Comparison of ENCODE assay signal across 30 mouse cellular contexts in genomic region chr15:12834231-12834630, GRCm38 (mm10). TPM values are rescaled to one million over a fixed set of nuclear protein-coding genes. Genes with fewer than 3 reads are reported as not detected.
DNase-seq lines count a peak whose midpoint lies in the region; ATAC-seq and TF ChIP-seq lines count a peak whose summit lies in the region.
"Had no signal": no experiment of that assay in that cellular context is flagged by ENCODE, and none has a peak within 500 bp of the region (broad histone marks: within the 10 kb centered on the region; RNA-seq: fewer than 3 reads in every experiment).

No protein-coding gene starts in this region.

- no peak for TF ChIP-seq POLR2A in ES-Bruce4 (IDR thresholded peaks at IDR 0.05; ENCODE audit: insufficient read depth, low read length)

- no peak overlapping the region for H3K9ac ChIP-seq in limb, embryonic 12.5 days (replicated peaks)
- peak overlapping the region; percentile 46 for H3K9ac ChIP-seq in ES-Bruce4 (ENCODE audit: low read depth, poor library complexity, severe bottlenecking)
- H3K9ac ChIP-seq: embryonic facial prominence, embryonic 13.5 days; heart, embryonic 13.5 days; hindbrain, embryonic 12.5 days; limb, embryonic 15.5 days; liver, embryonic 13.5 days had no signal

- TF ChIP-seq CTCF in E14TG2a.4 (conservative IDR thresholded peaks at IDR 0.05; ENCODE audit: low read length) (no peak), ES-Bruce4 (IDR thresholded peaks at IDR 0.05; ENCODE audit: low read depth, low read length) (no peak)

- no peak overlapping the region for H3K4me3 ChIP-seq in limb, embryonic 12.5 days (replicated peaks)
- no peak overlapping the region for H3K4me3 ChIP-seq in limb, embryonic 10.5 days
- H3K4me3 ChIP-seq in E14TG2a.4 (replicated peaks; ENCODE audit: low read length) (peak overlapping the region; percentile 80), ES-Bruce4 (ENCODE audit: low read depth, low read length) (peak overlapping the region; percentile 64)
- H3K4me3 ChIP-seq: embryonic facial prominence, embryonic 13.5 days; forebrain, embryonic 10.5 days; gastrocnemius, adult 2 months; heart, embryonic 13.5 days; hindbrain, embryonic 12.5 days; limb, embryonic 15.5 days; liver, embryonic 13.5 days; megakaryocyte, embryonic 14.5 days had no signal

- H3K27me3 ChIP-seq in limb, embryonic 12.5 days = no peaks in the 10 kb centered on the region
- H3K27me3 ChIP-seq in limb, embryonic 10.5 days (ENCODE audit: low read depth, poor library complexity, severe bottlenecking) = no peaks in the 10 kb centered on the region
- H3K27me3 ChIP-seq in E14TG2a.4 (ENCODE audit: insufficient read depth, low read length) = no peaks in the 10 kb centered on the region
- no peaks in the 10 kb centered on the region for H3K27me3 ChIP-seq in ES-Bruce4 (ENCODE audit: control insufficient read depth, insufficient read depth, low read length, poor library complexity, severe bottlenecking)
- H3K27me3 ChIP-seq: embryonic facial prominence, embryonic 13.5 days; heart, embryonic 13.5 days; hindbrain, embryonic 12.5 days; limb, embryonic 15.5 days; liver, embryonic 13.5 days; megakaryocyte, embryonic 14.5 days had no signal

- no peak for TF ChIP-seq EP300 in ES-Bruce4 (IDR thresholded peaks at IDR 0.05; ENCODE audit: insufficient read depth, low read depth, low read length)

- H3K36me3 ChIP-seq in limb, embryonic 12.5 days = peaks cover 81% of the 10 kb centered on the region
- peaks cover 89% of the 10 kb centered on the region for H3K36me3 ChIP-seq in limb, embryonic 10.5 days
- peaks cover 71% of the 10 kb centered on the region for H3K36me3 ChIP-seq in E14TG2a.4 (ENCODE audit: insufficient read depth, low read length)
- peaks cover 40% of the 10 kb centered on the region for H3K36me3 ChIP-seq in ES-Bruce4 (ENCODE audit: control insufficient read depth, insufficient read depth, low read length, poor library complexity, severe bottlenecking)

- peak; percentile 72 for ATAC-seq in frontal cortex, adult (ENCODE audit: low TSS enrichment)
- ATAC-seq in limb, embryonic 12.5 days (ENCODE audit: insufficient number of reproducible peaks, insufficient read depth, low FRiP score, low TSS enrichment, low read depth) = 0 out of 2 replicates have a peak, but pooled peaks have one; percentile 37
- ATAC-seq: activated CD4-positive, CD25-positive, alpha-beta regulatory T cell, adult 4 months; lung, postnatal 0 days had no signal

- H3K27ac ChIP-seq in limb, embryonic 12.5 days = no peak overlapping the region
- H3K27ac ChIP-seq in limb, embryonic 10.5 days = no peak overlapping the region
- H3K27ac ChIP-seq in ES-Bruce4 (ENCODE audit: insufficient read depth, low read length) = no peak overlapping the region
- H3K27ac ChIP-seq: embryonic facial prominence, embryonic 13.5 days; forebrain, embryonic 10.5 days; gastrocnemius, adult 2 months; heart, embryonic 13.5 days; hindbrain, embryonic 12.5 days; kidney, postnatal 0 days; limb, embryonic 15.5 days; liver, embryonic 13.5 days had no signal

- H3K9me3 ChIP-seq in limb, embryonic 12.5 days = no peaks in the 10 kb centered on the region
- no peaks in the 10 kb centered on the region for H3K9me3 ChIP-seq in limb, embryonic 10.5 days (replicated peaks)
- no peaks in the 10 kb centered on the region for H3K9me3 ChIP-seq in E14TG2a.4 (ENCODE audit: low read length)
- H3K9me3 ChIP-seq in ES-Bruce4 (replicated peaks; ENCODE audit: control insufficient read depth, insufficient read depth, low read length, poor library complexity, severe bottlenecking) = no peaks in the 10 kb centered on the region
- H3K9me3 ChIP-seq: embryonic facial prominence, embryonic 13.5 days; forebrain, embryonic 10.5 days; heart, embryonic 13.5 days; hindbrain, embryonic 12.5 days; limb, embryonic 15.5 days; liver, embryonic 13.5 days; megakaryocyte, embryonic 14.5 days had no signal

- no peaks in the 10 kb centered on the region for H3K4me1 ChIP-seq in limb, embryonic 12.5 days (replicated peaks)
- no peaks in the 10 kb centered on the region for H3K4me1 ChIP-seq in limb, embryonic 10.5 days
- H3K4me1 ChIP-seq in E14TG2a.4 (replicated peaks; ENCODE audit: low read depth, low read length) (peaks cover 43% of the 10 kb centered on the region), ES-Bruce4 (ENCODE audit: control insufficient read depth, insufficient read depth, low read length) (no peaks in the 10 kb centered on the region)
- H3K4me1 ChIP-seq: embryonic facial prominence, embryonic 13.5 days; forebrain, embryonic 10.5 days; hindbrain, embryonic 12.5 days; limb, embryonic 15.5 days had no signal

- WGBS in limb, embryonic 12.5 days = 95% methylated on average over 24 of the region's 24 CpGs
- 97% methylated on average over 24 of the region's 24 CpGs for WGBS in limb, embryonic 10.5 days

- DNase-seq in frontal cortex, postnatal 25 days (ENCODE audit: low spot score in 2 of 2) = no peak
- DNase-seq in limb, embryonic 10.5 days (ENCODE audit: low spot score) = no peak
- no peak for DNase-seq in natural killer cell, adult 2 months (ENCODE audit: low spot score in 2 of 2)
- DNase-seq in spleen, postnatal 36 days (ENCODE audit: low spot score in 2 of 2) = no peak
- DNase-seq: adrenal gland, adult 8-10 months; B cell, adult 2 months; cerebellum, adult 8-10 months; cerebellum, postnatal 36 days; gastrocnemius, adult 2 months; heart, postnatal 10 days; kidney, adult 8-10 months; kidney, postnatal 4 days; liver, embryonic 13.5 days; lung, adult 18-20 months; lung, postnatal 4 days; right cerebral cortex, postnatal 25 days; thymus, postnatal 14 days had no signal

- H3K4me2 ChIP-seq in limb, embryonic 12.5 days = no peak overlapping the region
- H3K4me2 ChIP-seq: embryonic facial prominence, embryonic 13.5 days; heart, embryonic 13.5 days; hindbrain, embryonic 12.5 days; limb, embryonic 15.5 days; liver, embryonic 13.5 days had no signal

RNA-seq across cellular contexts. Expression of gene Drosha, which starts 9.6 kb away (rescaled TPM):
- polyA plus RNA-seq in limb, embryonic 12.5 days (2016; fragmentation: Nextera tagmentation; extraction: Ambion mirVana) = 54.1 and 63.4 TPM in 2 replicates
- polyA plus RNA-seq in limb, embryonic 10.5 days (2016; fragmentation: Nextera tagmentation; extraction: Ambion mirVana) = 82.4 and 85.5 TPM in 2 replicates
- 120 and 123 TPM in 2 replicates for polyA plus RNA-seq in ES-Bruce4 (2011; ENCODE audit: insufficient read depth, insufficient read length, low read depth, missing spikeins)

RNA-seq across cellular contexts. Expression of gene 6030458C11Rik, which starts 9.8 kb away (rescaled TPM):
- 48.7 and 54.0 TPM in 2 replicates for polyA plus RNA-seq in limb, embryonic 12.5 days (2016; fragmentation: Nextera tagmentation; extraction: Ambion mirVana)
- polyA plus RNA-seq in limb, embryonic 10.5 days (2016; fragmentation: Nextera tagmentation; extraction: Ambion mirVana) = 47.0 and 55.6 TPM in 2 replicates
- 49.5 and 54.8 TPM in 2 replicates for polyA plus RNA-seq in ES-Bruce4 (2011; ENCODE audit: insufficient read depth, insufficient read length, low read depth, missing spikeins)

Comparison
In these comparisons a context has a peak if more than half of its experiments do, and no peak if none do; other contexts are left out.
1. H3K4me3 ChIP-seq: peak in E14TG2a.4 (single experiment) and ES-Bruce4 (single experiment); none in limb, embryonic 12.5 days (single experiment) and limb, embryonic 10.5 days (single experiment).